Mouse (Mus musculus) cerebellum, adult 2 months (tissue): ENCODE measurements around the gene Gigyf2.

Source experiments
- CTCF ChIP-seq: fragments of 200-500 bp; IDR thresholded peaks from 2 replicates; pipeline ENCODE4 v1.5.1; 2011; ENCODE audit warnings: low read depth, mild to moderate bottlenecking, control low read depth, low read length, moderate library complexity, borderline replicate concordance; ENCODE audit not compliant: insufficient read depth
- POLR2A ChIP-seq: fragments of 200-500 bp; IDR thresholded peaks from 2 replicates; pipeline ENCODE4 v1.6.1; 2011; ENCODE audit warnings: low read length, control low read depth, borderline replicate concordance; ENCODE audit not compliant: insufficient read depth

GRCm38 (mm10) chr1:87301971-87302370 is 24.8 kb upstream of the Gigyf2 start:
- no peak for TF ChIP-seq CTCF
- no peak for TF ChIP-seq POLR2A
